Mouse (Mus musculus) forebrain, embryonic 12.5 days (tissue): ENCODE measurements around the gene Ctsl. TPM values are rescaled to one million over a fixed set of nuclear protein-coding genes. Genes with fewer than 3 reads are reported as not detected.
A peak's percentile ranks its signal among the peaks of the same experiment; 100 is the strongest.

Experiments used
- ATAC-seq: fragments of 200-750 bp; cut with Nextera tagmentation; 2 replicates; pipeline ENCODE4 v1.8.0; 2017; ENCODE audit warnings: moderate TSS enrichment; ENCODE audit not compliant: low FRiP score
- H3K27ac ChIP-seq: fragments of 300-500 bp; sonication (generic); 2 replicates; pipeline ENCODE4 v1.5.1; 2016; ENCODE audit warnings: mild to moderate bottlenecking
- H3K27me3 ChIP-seq: fragments of 300-500 bp; sonication (generic); 2 replicates; pipeline ENCODE4 v1.6.1; 2016; ENCODE audit warnings: mild to moderate bottlenecking
- H3K36me3 ChIP-seq: fragments of 300-500 bp; sonication (generic); replicated peaks from 2 replicates; pipeline ENCODE4 v1.6.1; 2016; ENCODE audit warnings: mild to moderate bottlenecking
- H3K4me1 ChIP-seq: fragments of 300-500 bp; sonication (generic); 2 replicates; pipeline ENCODE4 v1.6.1; 2016
- H3K4me2 ChIP-seq: fragments of 300-500 bp; sonication (generic); 2 replicates; pipeline ENCODE4 v1.6.1; 2016; ENCODE audit warnings: mild to moderate bottlenecking, moderate library complexity
- H3K4me3 ChIP-seq: fragments of 300-500 bp; sonication (generic); replicated peaks from 2 replicates; pipeline ENCODE4 v1.5.1; 2016; ENCODE audit warnings: mild to moderate bottlenecking
- H3K9ac ChIP-seq: fragments of 300-500 bp; sonication (generic); 2 replicates; pipeline ENCODE4 v1.6.1; 2016; ENCODE audit warnings: mild to moderate bottlenecking
- H3K9me3 ChIP-seq: fragments of 300-500 bp; sonication (generic); 2 replicates; pipeline ENCODE4 v1.6.1; 2016
- WGBS: fragments of 180-500 bp; shearing (Covaris S2); methylation state at CpG from one replicate; pipeline ENCODE4 v1.1.7; 2016; 5-methylcytosine and 5-hydroxymethylcytosine counted together
- polyA plus RNA-seq: library from polyadenylated mRNA; unstranded; fragments of >200 nt; fragmentation: Nextera tagmentation; extraction: Ambion mirVana; gene quantifications from 2 replicates; pipeline ENCODE4 v1.2.1, GENCODE M21; 2016

Ctsl gene
- polyA plus RNA-seq, 1 experiment from 2014 or later: 79.9 TPM

GRCm38 (mm10) chr13:64400801-64401361, 30.2 kb upstream of the Ctsl start:
- H3K4me2 ChIP-seq: no peak overlapping the region
- no peaks in the 10 kb centered on the region for H3K27me3 ChIP-seq
- no peak overlapping the region for H3K9ac ChIP-seq
- H3K4me3 ChIP-seq: no peak overlapping the region
- H3K27ac ChIP-seq: no peak overlapping the region
- H3K4me1 ChIP-seq: no peaks in the 10 kb centered on the region
- no peaks in the 10 kb centered on the region for H3K36me3 ChIP-seq
- WGBS: 70% methylated on average over 7 of the region's 7 CpGs
- H3K9me3 ChIP-seq: no peaks in the 10 kb centered on the region
- no peak for ATAC-seq

GRCm38 (mm10) chr13:64399906-64400305, 29.2 kb upstream of the Ctsl start:
- H3K4me1 ChIP-seq: no peaks in the 10 kb centered on the region
- ATAC-seq: no peak
- H3K27me3 ChIP-seq: no peaks in the 10 kb centered on the region
- no peaks in the 10 kb centered on the region for H3K36me3 ChIP-seq
- WGBS: 90% methylated on average over 3 of the region's 3 CpGs
- no peak overlapping the region for H3K4me3 ChIP-seq
- H3K9ac ChIP-seq: no peak overlapping the region
- no peak overlapping the region for H3K27ac ChIP-seq
- H3K4me2 ChIP-seq: no peak overlapping the region
- H3K9me3 ChIP-seq: no peaks in the 10 kb centered on the region

- no peak for ATAC-seq
- WGBS: 100% methylated on average over 1 of the region's 1 CpGs
- H3K9ac ChIP-seq: no peak overlapping the region
Observed at GRCm38 (mm10) chr13:64398065-64398464, 27.4 kb upstream of the Ctsl start.

GRCm38 (mm10) chr13:64396979-64397378, 26.3 kb upstream of the Ctsl start:
- WGBS: 78% methylated on average over 8 of the region's 8 CpGs
- Histone ChIP-seq H3K36me3 (no peaks in the 10 kb centered on the region), H3K9me3 (no peaks in the 10 kb centered on the region), H3K27ac (no peak overlapping the region), H3K4me3 (no peak overlapping the region), H3K9ac (no peak overlapping the region), H3K27me3 (no peaks in the 10 kb centered on the region), H3K4me2 (no peak overlapping the region), H3K4me1 (no peaks in the 10 kb centered on the region)
- ATAC-seq: no peak

More at GRCm38 (mm10) chr13:64398065-64398464, 27.4 kb upstream of the Ctsl start:
- Histone ChIP-seq H3K27me3 (no peaks in the 10 kb centered on the region), H3K4me2 (no peak overlapping the region), H3K4me3 (no peak overlapping the region), H3K27ac (no peak overlapping the region), H3K36me3 (no peaks in the 10 kb centered on the region), H3K4me1 (no peaks in the 10 kb centered on the region), H3K9me3 (no peaks in the 10 kb centered on the region)

GRCm38 (mm10) chr13:64388415-64388814, 17.7 kb upstream of the Ctsl start:
- no peak for ATAC-seq
- no peaks in the 10 kb centered on the region for H3K9me3 ChIP-seq
- WGBS: 84% methylated on average over 4 of the region's 4 CpGs
- H3K4me3 ChIP-seq: no peak overlapping the region
- H3K36me3 ChIP-seq: no peaks in the 10 kb centered on the region
- no peak overlapping the region for H3K4me2 ChIP-seq
- no peaks in the 10 kb centered on the region for H3K4me1 ChIP-seq
- H3K27me3 ChIP-seq: no peaks in the 10 kb centered on the region
- H3K27ac ChIP-seq: no peak overlapping the region
- no peak overlapping the region for H3K9ac ChIP-seq

GRCm38 (mm10) chr13:64386048-64386447, 15.4 kb upstream of the Ctsl start:
- no peak overlapping the region for H3K4me2 ChIP-seq
- no peak for ATAC-seq

GRCm38 (mm10) chr13:64384937-64385336, 14.2 kb upstream of the Ctsl start:
- WGBS: 92% methylated on average over 3 of the region's 3 CpGs
- Histone ChIP-seq H3K27me3 (no peaks in the 10 kb centered on the region), H3K4me2 (no peak overlapping the region), H3K9ac (no peak overlapping the region), H3K36me3 (no peaks in the 10 kb centered on the region), H3K4me3 (no peak overlapping the region), H3K27ac (no peak overlapping the region), H3K4me1 (no peaks in the 10 kb centered on the region), H3K9me3 (no peaks in the 10 kb centered on the region)
- no peak for ATAC-seq

More at GRCm38 (mm10) chr13:64386048-64386447, 15.4 kb upstream of the Ctsl start:
- Histone ChIP-seq H3K9ac (no peak overlapping the region), H3K4me3 (no peak overlapping the region), H3K27me3 (no peaks in the 10 kb centered on the region), H3K27ac (no peak overlapping the region), H3K4me1 (no peaks in the 10 kb centered on the region), H3K36me3 (no peaks in the 10 kb centered on the region), H3K9me3 (no peaks in the 10 kb centered on the region)
- WGBS: 48% methylated on average over 2 of the region's 2 CpGs

GRCm38 (mm10) chr13:64380251-64380650, 9.6 kb upstream of the Ctsl start:
- no peaks in the 10 kb centered on the region for H3K27me3 ChIP-seq
- ATAC-seq: no peak
- no peaks in the 10 kb centered on the region for H3K4me1 ChIP-seq
- H3K4me3 ChIP-seq: no peak overlapping the region
- no peak overlapping the region for H3K9ac ChIP-seq
- 80% methylated on average over 2 of the region's 2 CpGs for WGBS
- no peaks in the 10 kb centered on the region for H3K36me3 ChIP-seq
- H3K27ac ChIP-seq: no peak overlapping the region
- H3K9me3 ChIP-seq: no peaks in the 10 kb centered on the region
- no peak overlapping the region for H3K4me2 ChIP-seq

GRCm38 (mm10) chr13:64378601-64379000, 7.9 kb upstream of the Ctsl start:
- H3K27me3 ChIP-seq: no peaks in the 10 kb centered on the region
- WGBS: 89% methylated on average over 4 of the region's 4 CpGs
- ATAC-seq: no peak
- no peak overlapping the region for H3K27ac ChIP-seq
- H3K36me3 ChIP-seq: no peaks in the 10 kb centered on the region
- H3K4me1 ChIP-seq: no peaks in the 10 kb centered on the region
- H3K9ac ChIP-seq: no peak overlapping the region
- no peak overlapping the region for H3K4me2 ChIP-seq
- H3K9me3 ChIP-seq: no peaks in the 10 kb centered on the region
- H3K4me3 ChIP-seq: no peak overlapping the region

- 89% methylated on average over 2 of the region's 2 CpGs for WGBS
- H3K9me3 ChIP-seq: no peaks in the 10 kb centered on the region
- H3K9ac ChIP-seq: no peak overlapping the region
- no peak overlapping the region for H3K4me3 ChIP-seq
- no peak overlapping the region for H3K27ac ChIP-seq
- H3K36me3 ChIP-seq: no peaks in the 10 kb centered on the region
- H3K27me3 ChIP-seq: no peaks in the 10 kb centered on the region
- H3K4me1 ChIP-seq: no peaks in the 10 kb centered on the region
- no peak overlapping the region for H3K4me2 ChIP-seq
- no peak for ATAC-seq
Observed at GRCm38 (mm10) chr13:64376472-64376871, 5.8 kb upstream of the Ctsl start.

GRCm38 (mm10) chr13:64375160-64375559, 4.5 kb upstream of the Ctsl start:
- ATAC-seq: no peak
- no peaks in the 10 kb centered on the region for H3K9me3 ChIP-seq
- WGBS: 73% methylated on average over 7 of the region's 7 CpGs
- no peak overlapping the region for H3K4me3 ChIP-seq
- no peak overlapping the region for H3K4me2 ChIP-seq
- 0 out of 2 replicates have a peak, but pooled peaks cover 3% of the 10 kb centered on the region for H3K4me1 ChIP-seq
- H3K36me3 ChIP-seq: no peaks in the 10 kb centered on the region
- H3K27me3 ChIP-seq: no peaks in the 10 kb centered on the region
- H3K27ac ChIP-seq: no peak overlapping the region
- H3K9ac ChIP-seq: no peak overlapping the region

- ATAC-seq: no peak
- Histone ChIP-seq H3K27me3 (no peaks in the 10 kb centered on the region), H3K27ac (no peak overlapping the region), H3K4me3 (no peak overlapping the region), H3K9ac (no peak overlapping the region), H3K36me3 (no peaks in the 10 kb centered on the region), H3K4me1 (peaks cover 9% of the 10 kb centered on the region), H3K4me2 (no peak overlapping the region), H3K9me3 (no peaks in the 10 kb centered on the region)
- WGBS: 13% methylated on average over 1 of the region's 1 CpGs
Observed at GRCm38 (mm10) chr13:64373695-64374094, 3.0 kb upstream of the Ctsl start.

GRCm38 (mm10) chr13:64369805-64370172, 901 bp downstream of the Ctsl start:
- H3K27me3 ChIP-seq: no peaks in the 10 kb centered on the region
- peak overlapping the region; percentile 70 for H3K4me2 ChIP-seq
- no peaks in the 10 kb centered on the region for H3K9me3 ChIP-seq
- peak overlapping the region; percentile 72 for H3K4me3 ChIP-seq
- H3K9ac ChIP-seq: peak overlapping the region; percentile 66
- ATAC-seq: peak; percentile 89
- WGBS: under 1% methylated on average over 29 of the region's 29 CpGs
- peaks cover 12% of the 10 kb centered on the region for H3K4me1 ChIP-seq
- peaks cover 26% of the 10 kb centered on the region for H3K36me3 ChIP-seq
- H3K27ac ChIP-seq: peak overlapping the region; percentile 63; the same call in 1 of the 2 replicates
